Mouse (Mus musculus): ENCODE measurements around the gene Tpi1.

- no peak for TF ChIP-seq CTCF (IDR thresholded peaks at IDR 0.05; ENCODE audit: extremely low read depth, insufficient read depth, insufficient read length, insufficient replicate concordance)
- no peak for TF ChIP-seq POLR2A (IDR thresholded peaks at IDR 0.05; ENCODE audit: low read depth, low read length)
Measured at GRCm38 (mm10) chr6:124808358-124809012, 5.6 kb downstream of the Tpi1 start, which contains the start of gene Spsb2.

Data from spleen, adult 2 months (tissue).